Mouse (Mus musculus) megakaryocyte-erythroid progenitor cell, adult 5 weeks (primary cell): ENCODE data around the gene Gsg1. TPM values are rescaled to one million over a fixed set of nuclear protein-coding genes. Genes with fewer than 3 reads are reported as not detected.

Experiments used
- polyA plus RNA-seq: library from polyadenylated mRNA; stranded (reverse); fragments of >175 nt; gene quantifications from 2 replicates; pipeline ENCODE4 v1.2.3, GENCODE M21; 2012

The Gsg1 gene
- polyA plus RNA-seq, result not detected in 2 replicates

GRCm38 (mm10) chr6:135254153-135254552, at the start of gene Gsg1:
Gene Gsg1, minus strand, starts transcription at chr6:135254351.

GRCm38 (mm10) chr6:135197921-135198532, 56.1 kb downstream of the Gsg1 start, which contains the start of the genes Fam234b and Hebp1:
Gene Fam234b, plus strand, starts transcription at chr6:135197977.
Gene Hebp1, minus strand, starts transcription at chr6:135198022.

Other genes with a start within 250 kb of the Gsg1 start
- 10.0 and 13.2 TPM in 2 replicates for gene Ddx47, start 242.7 kb downstream of the Gsg1 start, polyA plus RNA-seq
- 0.21 and 0.34 TPM in 2 replicates for gene Gprc5a, start 188.7 kb downstream of the Gsg1 start, polyA plus RNA-seq
- not detected in 2 replicates for gene Gprc5d, start 136.1 kb downstream of the Gsg1 start, polyA plus RNA-seq
- gene Fam234b, start 56.4 kb downstream of the Gsg1 start, polyA plus RNA-seq, result 3.9 and 5.2 TPM in 2 replicates
- 3.8 and 4.3 TPM in 2 replicates for gene Hebp1, start 56.3 kb downstream of the Gsg1 start, polyA plus RNA-seq
- gene Pbp2, start 56.1 kb upstream of the Gsg1 start, polyA plus RNA-seq, result not detected in 2 replicates
- 1.1 TPM in 2 replicates for gene Emp1, start 108.2 kb upstream of the Gsg1 start, polyA plus RNA-seq